Mouse (Mus musculus) brain, adult 2 months (tissue): Measurements from ENCODE around the gene 5330417C22Rik.
"Not testable (repeated sequence)": the region's sequence is repeated elsewhere in the genome, so short reads cannot be mapped to it uniquely, and the experiment has no call there.

Experiments used
- DNase-seq: peaks from one replicate; pipeline ENCODE4 v3.0.0; 2011; ENCODE audit warnings: low read depth, low spot score

The 5330417C22Rik gene

GRCm38 (mm10) chr3:108536517-108537260 lies at the start of gene 5330417C22Rik:
Gene 5330417C22Rik (minus strand): TSS chr3:108536536.
- DNase-seq, result peak; percentile 97

- DNase-seq, result no peak
These were observed 48.2 kb upstream of the 5330417C22Rik start for GRCm38 (mm10) chr3:108584580-108584979.

- no peak for DNase-seq
These were observed 37.7 kb upstream of the 5330417C22Rik start for GRCm38 (mm10) chr3:108574018-108574417.

- no peak for DNase-seq
These were observed 36.1 kb upstream of the 5330417C22Rik start for GRCm38 (mm10) chr3:108572309-108573010.

- peak; percentile 99 for DNase-seq
These were observed 35.3 kb upstream of the 5330417C22Rik start, which contains the start of gene Taf13 for GRCm38 (mm10) chr3:108571443-108572294. Gene Taf13 (plus strand): TSS chr3:108571698.

GRCm38 (mm10) chr3:108570813-108571212 lies 34.5 kb upstream of the 5330417C22Rik start:
- no peak for DNase-seq

GRCm38 (mm10) chr3:108569636-108570035 lies 33.3 kb upstream of the 5330417C22Rik start:
- DNase-seq, result not testable (repeated sequence)

- peak; percentile 85 for DNase-seq
These were observed 31.9 kb upstream of the 5330417C22Rik start for GRCm38 (mm10) chr3:108567990-108568877.

GRCm38 (mm10) chr3:108563309-108563708 lies 27.0 kb upstream of the 5330417C22Rik start:
- peak; percentile 92 for DNase-seq

- DNase-seq, result no peak
These were observed 26.5 kb upstream of the 5330417C22Rik start for GRCm38 (mm10) chr3:108562777-108563271.

- DNase-seq, result peak; percentile 100
These were observed 25.9 kb upstream of the 5330417C22Rik start, which contains the start of gene Tmem167b for GRCm38 (mm10) chr3:108562133-108562730. Gene Tmem167b (minus strand): TSS chr3:108562466.

- DNase-seq, result no peak
These were observed 21.6 kb upstream of the 5330417C22Rik start for GRCm38 (mm10) chr3:108557888-108558287.

- DNase-seq, result peak; percentile 99
These were observed 18.4 kb upstream of the 5330417C22Rik start for GRCm38 (mm10) chr3:108554587-108555312.

GRCm38 (mm10) chr3:108554111-108554561 lies 17.8 kb upstream of the 5330417C22Rik start:
- DNase-seq, result no peak

GRCm38 (mm10) chr3:108542299-108542698 lies 6.0 kb upstream of the 5330417C22Rik start:
- no peak for DNase-seq

GRCm38 (mm10) chr3:108537303-108537702 lies 967 bp upstream of the 5330417C22Rik start:
- peak; percentile 97 for DNase-seq

GRCm38 (mm10) chr3:108535896-108536516 lies 330 bp downstream of the 5330417C22Rik start:
- DNase-seq, result peak; percentile 67

- no peak for DNase-seq
These were observed 2.4 kb downstream of the 5330417C22Rik start, which contains the start of gene 1700013F07Rik for GRCm38 (mm10) chr3:108533951-108534350. Gene 1700013F07Rik (plus strand): TSS chr3:108534150.
